Mouse (Mus musculus): ENCODE data around the gene Nek2. TPM values are rescaled to one million over a fixed set of nuclear protein-coding genes. Genes with fewer than 3 reads are reported as not detected.

Gene Nek2
- total RNA-seq, 2 experiments from 2014 or later = 1.2 to 1.3 TPM

DNA sequence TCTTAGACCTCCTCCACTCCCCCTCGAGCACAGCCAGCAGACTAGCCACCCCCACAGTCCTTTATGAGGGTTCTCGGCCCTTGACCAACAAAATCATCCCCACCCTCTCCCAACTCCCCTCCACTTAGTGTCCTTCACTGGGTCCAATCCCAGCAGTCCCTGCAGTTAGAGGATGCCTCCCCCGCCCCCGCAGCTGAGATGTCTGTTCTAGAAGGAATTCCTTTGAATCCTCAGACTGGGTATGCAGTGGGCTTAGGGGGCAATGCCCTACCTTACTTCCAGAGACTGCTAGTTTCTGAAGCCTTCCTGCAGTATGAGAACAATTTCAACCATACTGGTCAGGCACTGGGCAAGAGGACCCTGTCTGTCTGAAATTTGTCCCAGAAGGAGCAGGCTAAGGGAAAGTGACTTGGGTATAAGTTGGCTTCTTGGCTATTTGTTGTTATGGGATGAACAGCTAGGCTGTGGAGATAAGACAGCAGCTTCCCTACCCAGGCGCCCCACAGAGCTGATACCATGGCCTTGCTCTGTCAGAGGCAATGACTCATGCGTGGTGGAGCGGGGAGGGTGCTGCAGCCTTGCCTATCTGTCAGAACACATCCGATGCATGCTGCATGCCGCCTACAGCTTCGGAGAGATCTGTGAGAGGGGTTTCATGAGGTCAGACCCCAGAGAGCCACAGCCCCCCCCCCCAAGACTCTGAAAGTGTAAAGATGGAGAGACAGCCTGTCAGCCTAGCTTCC is 34.1 kb downstream of the Nek2 start:
- peak in 1 of 2 experiments; percentile 34 for DNase-seq (ENCODE audit: low spot score in 2 of 2)

- DNase-seq (ENCODE audit: low spot score in 2 of 2) = no peak
These were observed 35.8 kb downstream of the Nek2 start for GRCm38 (mm10) chr1:191856886-191857651.

DNA sequence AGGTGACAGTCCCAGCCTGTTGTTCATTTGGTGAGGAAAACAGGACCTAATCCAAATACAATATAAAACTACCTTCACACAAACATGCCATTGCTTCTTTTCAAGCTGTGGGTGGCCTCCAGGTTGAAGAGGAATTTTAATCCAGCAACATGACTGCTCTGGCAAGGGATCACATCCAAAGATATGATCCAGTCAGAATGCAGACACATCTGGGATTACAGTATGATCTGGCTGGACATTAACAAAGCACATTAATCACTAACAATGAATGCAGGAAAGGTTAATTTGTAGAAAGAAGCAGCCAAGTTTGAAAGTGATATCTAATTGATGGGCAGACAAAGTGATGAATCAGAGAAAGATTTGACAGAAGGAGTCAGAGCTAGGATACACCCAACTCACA is 36.9 kb downstream of the Nek2 start:
- DNase-seq (ENCODE audit: low spot score in 2 of 2) = no peak

DNA sequence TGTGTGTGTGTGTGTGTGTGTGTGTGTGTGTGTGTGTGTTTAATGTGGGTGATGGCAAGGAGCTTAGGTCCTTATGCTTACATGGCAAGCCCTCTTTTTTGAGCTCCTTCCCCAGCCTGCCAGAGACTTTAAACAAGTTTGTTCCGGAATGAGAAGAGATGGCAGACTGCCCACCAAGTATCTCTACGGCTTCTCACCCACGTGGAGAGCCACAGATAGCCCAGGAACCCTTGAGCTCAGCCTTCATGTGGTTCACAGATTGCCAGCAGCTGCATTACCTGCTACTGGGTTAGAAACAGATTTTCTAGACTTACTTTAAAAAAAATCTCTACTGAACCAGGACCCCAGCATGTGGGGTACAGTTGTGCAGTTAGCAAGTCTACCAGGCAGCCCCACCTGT is 38.6 kb downstream of the Nek2 start:
- DNase-seq (ENCODE audit: low spot score in 2 of 2) = no peak

GRCm38 (mm10) chr1:191861247-191861646 is 40.0 kb downstream of the Nek2 start:
- no peak for DNase-seq (ENCODE audit: low spot score in 2 of 2)

DNA sequence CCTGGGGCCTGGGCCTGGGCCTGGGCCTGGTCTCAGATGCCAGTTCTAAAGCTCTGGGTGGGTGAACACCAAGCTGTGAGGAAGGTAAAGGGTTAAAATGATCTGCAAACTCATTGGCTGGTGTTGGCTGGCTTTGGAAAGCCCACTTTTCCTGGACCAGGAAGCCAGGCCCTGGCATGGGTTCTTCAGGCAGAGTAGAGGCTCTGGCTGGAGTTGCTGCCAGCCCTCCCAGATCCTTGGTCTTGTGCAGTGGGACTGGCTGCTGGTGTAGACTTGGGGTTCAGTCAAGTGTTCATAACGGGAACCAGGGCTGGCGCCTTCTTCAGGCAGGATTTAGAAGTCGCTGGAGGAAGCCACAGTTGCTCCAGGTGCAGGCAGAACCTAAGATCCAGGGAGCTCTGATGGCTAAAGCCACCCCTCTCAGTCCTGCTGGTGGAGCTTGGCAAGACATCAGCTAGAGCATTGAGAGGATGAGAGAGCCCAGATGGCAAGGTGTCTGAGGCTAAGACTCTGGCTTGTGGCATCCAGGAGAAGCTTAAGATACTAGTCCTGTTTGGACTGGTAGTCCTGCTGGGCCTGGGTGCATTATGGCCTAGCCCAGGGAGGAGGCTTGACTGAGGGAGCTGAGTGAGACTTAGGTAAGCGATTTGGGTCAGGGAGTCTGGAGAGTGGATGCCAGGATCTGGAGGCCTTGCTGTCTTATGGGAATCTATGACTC is 42.7 kb downstream of the Nek2 start:
- peak in 1 of 2 experiments; percentile 5 for DNase-seq (ENCODE audit: low spot score in 2 of 2)

GRCm38 (mm10) chr1:191864551-191865027 is 43.3 kb downstream of the Nek2 start:
- no peak for DNase-seq (ENCODE audit: low spot score in 2 of 2)

DNA sequence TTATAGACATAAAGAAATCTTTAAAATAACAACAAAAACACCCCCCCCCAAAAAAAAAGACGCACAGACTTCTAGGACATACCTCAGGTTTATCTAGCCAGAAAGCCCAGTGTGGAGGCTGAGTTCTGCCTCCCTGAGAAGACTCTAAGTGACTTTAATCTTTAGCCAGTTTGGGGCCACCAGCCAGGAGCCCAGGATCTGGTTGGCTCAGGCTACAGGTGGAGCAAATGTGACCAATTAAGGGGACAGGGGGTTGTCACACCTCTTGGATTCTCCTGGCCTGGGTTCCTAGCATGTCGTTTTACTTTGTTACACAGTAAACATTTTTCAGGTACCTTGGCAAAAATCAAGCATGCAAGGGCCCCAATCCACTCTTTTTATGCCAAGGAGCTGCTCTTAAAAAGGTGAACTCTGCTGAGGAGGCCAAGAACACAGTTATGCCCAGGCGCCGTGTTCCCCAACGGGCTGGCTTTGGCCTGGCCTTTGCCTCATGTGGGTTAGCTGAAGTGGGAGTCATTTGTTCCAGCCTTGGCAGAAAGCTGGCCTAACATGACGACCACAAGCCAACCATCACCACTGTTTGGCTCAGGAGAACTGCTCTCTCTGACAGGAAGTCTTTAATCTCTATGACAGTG is 50.9 kb downstream of the Nek2 start:
- DNase-seq (ENCODE audit: low spot score in 2 of 2) = no peak

- no peak for DNase-seq (ENCODE audit: low spot score in 2 of 2)
These were observed 53.8 kb downstream of the Nek2 start for GRCm38 (mm10) chr1:191875006-191875405.

DNA sequence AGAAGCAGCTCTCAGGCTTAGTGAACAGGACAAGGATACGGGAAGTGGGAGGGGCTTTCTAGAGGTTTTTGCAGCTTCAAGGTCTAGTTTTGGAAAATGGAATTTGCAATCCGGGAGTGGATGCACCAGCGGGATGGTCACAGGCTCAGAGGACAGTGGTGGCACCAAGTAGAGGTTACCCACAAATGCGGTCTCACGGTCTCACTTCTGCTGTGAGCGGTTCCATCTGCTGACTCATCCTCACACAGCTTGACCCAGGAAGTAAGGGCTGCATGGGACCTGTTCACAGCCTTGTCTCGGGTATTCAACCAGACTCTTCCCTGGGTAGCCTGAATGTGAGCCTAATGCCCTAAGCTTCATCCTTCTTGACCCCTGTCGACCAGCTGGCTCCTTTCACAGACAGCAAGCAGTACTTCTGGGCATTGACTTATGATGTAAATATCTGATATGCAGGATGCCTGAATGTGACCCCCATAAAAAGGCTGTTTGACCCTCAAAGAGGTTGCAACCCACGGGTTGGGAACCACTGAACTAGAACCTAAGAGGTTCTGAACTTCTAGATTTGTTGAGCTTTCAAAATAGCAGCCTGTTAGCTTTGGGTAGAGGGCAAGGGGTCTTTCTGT is 54.5 kb downstream of the Nek2 start:
- DNase-seq (ENCODE audit: low spot score in 2 of 2) = no peak

DNA sequence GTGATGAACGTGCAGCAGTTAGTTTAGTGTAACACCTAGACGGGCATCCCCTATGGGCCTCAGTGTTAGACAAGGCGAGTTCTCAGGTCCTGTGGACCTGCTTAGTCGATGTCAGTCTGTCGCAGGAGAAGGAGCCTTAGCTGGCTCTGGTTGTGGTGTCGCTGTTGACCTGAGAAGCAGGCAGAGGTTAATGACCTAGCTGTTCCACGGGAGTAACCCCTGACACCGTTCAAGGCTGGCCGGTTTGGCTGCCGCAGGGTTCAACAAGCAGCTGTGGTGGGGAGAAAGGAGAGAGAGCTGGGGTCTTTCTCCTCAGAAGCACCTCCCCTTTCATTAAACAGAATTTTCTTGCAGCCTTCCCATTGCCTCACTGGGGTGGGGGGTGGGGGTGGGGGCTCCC is 56.4 kb downstream of the Nek2 start:
- no peak for DNase-seq (ENCODE audit: low spot score in 2 of 2)

GRCm38 (mm10) chr1:191878518-191878921 is 57.3 kb downstream of the Nek2 start:
- peak in 1 of 2 experiments; percentile 16 for DNase-seq (ENCODE audit: low spot score in 2 of 2)

DNA sequence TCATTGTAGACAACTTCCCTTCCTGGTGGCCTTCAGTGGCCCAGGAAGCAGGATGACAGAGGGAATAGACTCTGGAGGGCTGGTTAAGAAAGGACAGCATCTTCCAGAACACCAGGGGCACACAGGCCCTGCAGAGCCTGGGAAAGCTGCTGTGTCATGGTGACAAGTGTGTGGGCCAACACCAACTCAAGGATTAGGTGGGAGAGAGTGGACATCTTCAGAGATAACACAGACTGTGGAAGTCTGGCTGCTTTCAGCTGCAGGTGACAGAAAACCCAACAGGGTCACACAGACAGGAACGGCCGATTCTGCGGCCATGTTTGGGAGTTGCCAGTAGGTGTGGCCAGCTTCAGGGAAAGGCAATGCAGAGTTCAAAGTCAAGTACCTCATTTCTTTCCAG is 59.0 kb downstream of the Nek2 start:
- no peak for DNase-seq (ENCODE audit: low spot score in 2 of 2)

- no peak for DNase-seq (ENCODE audit: low spot score in 2 of 2)
These were observed 59.8 kb downstream of the Nek2 start for GRCm38 (mm10) chr1:191880921-191881609.

DNA sequence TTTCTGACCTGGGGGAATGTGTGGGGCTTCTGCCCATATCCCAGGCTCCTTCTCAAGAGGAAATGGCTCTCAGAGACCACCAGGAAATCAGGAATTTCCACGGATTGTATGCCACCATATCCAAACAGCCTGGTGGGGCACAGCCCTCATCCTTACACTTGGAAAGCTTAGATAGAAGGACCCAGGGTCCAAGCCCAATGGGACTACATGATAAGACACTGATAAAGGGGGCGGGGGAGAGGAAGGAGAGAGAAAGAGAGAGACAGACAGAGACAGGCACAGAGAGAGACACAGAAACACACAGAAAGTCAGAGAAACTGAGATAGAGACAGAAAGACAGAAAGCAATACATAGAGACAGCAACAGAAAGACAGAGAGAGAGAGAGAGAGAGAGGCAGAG is 60.4 kb downstream of the Nek2 start:
- no peak for DNase-seq (ENCODE audit: low spot score in 2 of 2)

Other genes starting within 250 kb of the Nek2 start
- under 1 TPM; 0.41 to 0.92 TPM for gene Dtl, start 245.9 kb upstream of the Nek2 start, total RNA-seq (2021)
- 10 to 100 TPM; 20.7 to 23.2 TPM for gene Ints7, start 245.8 kb upstream of the Nek2 start, total RNA-seq (2021)
- gene Lpgat1, start 103.6 kb upstream of the Nek2 start, total RNA-seq (2021) = 100 to 1,000 TPM; 124 to 133 TPM
- 10 to 100 TPM; 27.1 to 30.5 TPM for gene Slc30a1, start 85.3 kb downstream of the Nek2 start, total RNA-seq (2021)
- under 1 TPM; 0.35 to 0.46 TPM for gene Rd3, start 155.9 kb downstream of the Nek2 start, total RNA-seq (2021)